Mouse (Mus musculus) layer of hippocampus, adult 6 months (tissue): ENCODE results near the gene Ncl. TPM values are rescaled to one million over a fixed set of nuclear protein-coding genes. Genes with fewer than 3 reads are reported as not detected.
A peak's percentile ranks its signal among the peaks of the same experiment; 100 is the strongest.

ENCODE experiments used
- long read RNA-seq, 2 experiments: library from polyadenylated mRNA; unstranded; transcript quantifications; one replicate each; pipeline ENCODE4 v2.0.0; 2019 to 2020
- microRNA-seq: library from miRNA; unstranded; fragments of <30 nt; microRNA quantifications from one replicate; pipeline ENCODE4 v1.2.0, GENCODE M21; 2020
- polyA plus RNA-seq: library from polyadenylated mRNA; unstranded; fragments of <200 nt; fragmentation: Nextera tagmentation; gene quantifications from 2 replicates; pipeline ENCODE4 v1.2.3, GENCODE M21; 2021

The Ncl gene
- polyA plus RNA-seq = 59.4 and 69.1 TPM in 2 replicates
- long read RNA-seq, experiment 1, full-length matches to known transcripts = 20 of 146 reads
- long read RNA-seq, experiment 1, partial matches to known transcripts = 119 of 146 reads
- long read RNA-seq, experiment 1, other reads (novel, unspliced or antisense) = 7 of 146 reads
- long read RNA-seq, experiment 2, full-length matches to known transcripts = 337 of 409 reads
- long read RNA-seq, experiment 2, partial matches to known transcripts = 42 of 409 reads
- long read RNA-seq, experiment 2, other reads (novel, unspliced or antisense) = 30 of 409 reads

DNA sequence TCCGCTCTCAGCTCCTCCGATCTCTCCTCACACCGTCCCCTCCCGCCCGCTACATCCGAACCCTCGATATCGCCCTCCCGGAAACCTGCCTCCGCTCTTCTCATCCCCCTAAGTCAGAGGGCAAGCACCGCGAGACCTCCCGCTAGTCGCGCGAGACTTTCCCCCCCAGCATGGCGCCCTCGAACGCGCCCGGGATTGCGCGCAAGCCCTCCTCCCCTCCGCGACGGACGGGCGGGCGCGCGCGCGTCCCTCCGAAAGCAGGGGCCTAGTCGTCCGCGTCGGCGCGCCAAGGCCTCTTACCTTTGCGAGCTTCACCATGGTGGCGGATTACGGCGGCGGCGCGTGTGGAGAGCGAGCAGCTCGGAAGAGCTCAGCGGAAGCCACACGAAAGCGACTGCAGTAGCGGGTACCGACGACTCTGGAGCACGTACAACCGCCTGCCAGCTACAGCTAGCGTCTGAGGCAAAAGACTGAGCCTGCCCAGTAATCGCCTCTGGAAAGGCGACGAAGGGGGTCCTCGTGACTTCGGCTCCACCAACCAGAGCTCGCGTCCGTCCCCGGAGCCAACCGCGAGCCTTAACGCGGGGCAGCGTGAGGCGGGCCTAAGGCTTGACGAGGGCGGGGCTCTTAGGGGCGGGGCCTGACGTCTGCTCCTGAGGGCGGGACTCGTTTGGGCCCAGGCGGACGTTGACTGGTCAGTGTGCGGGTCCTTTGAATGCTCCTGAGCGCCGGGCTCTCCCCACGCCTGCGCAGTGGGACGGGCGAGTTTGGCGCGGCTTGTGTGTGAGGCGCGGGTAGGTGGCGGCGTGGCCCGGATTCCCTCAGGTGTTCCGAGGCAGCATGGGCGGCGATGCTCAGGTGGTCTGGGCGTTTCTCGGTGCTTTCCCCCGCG lies at the start of gene Ncl:
TSS of gene Ncl (minus strand) at position 495 of the 892 bp plus-strand sequence.

DNA sequence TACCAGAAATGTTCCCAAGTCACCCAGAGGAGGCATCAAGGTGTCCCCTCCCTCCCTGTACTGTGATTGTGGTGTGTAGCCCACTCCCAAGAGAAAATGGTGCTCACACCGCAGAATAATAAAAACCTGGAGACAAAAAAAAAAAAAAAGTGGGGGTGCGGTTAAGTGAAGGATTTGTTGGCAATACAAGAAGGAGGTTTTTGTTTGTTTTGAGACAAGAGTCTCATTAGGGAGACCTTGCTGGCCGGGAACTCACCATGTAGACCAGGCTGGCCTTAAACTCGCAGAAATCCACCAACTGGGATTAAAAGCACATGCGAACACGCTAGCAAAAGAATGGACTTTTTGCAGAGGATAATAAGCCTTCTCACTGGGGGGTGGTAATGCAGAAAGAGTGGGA lies 56.7 kb downstream of the Ncl start, which contains the start of gene B3gnt7:
TSS of gene B3gnt7 (plus strand) at position 301 of the 400 bp plus-strand sequence.

Small RNAs within 50 kb of the gene (microRNA-seq; reads per million reads assigned to microRNA genes)
- gene mmu-mir-3535 = 64.6 reads per million, percentile 53 among the genes with 10 or more reads in this experiment

Other genes with a start within 250 kb of the Ncl start
- gene Htr2b, start 247.4 kb downstream of the Ncl start, polyA plus RNA-seq = 0.06 TPM in 1 of 2 replicates, not detected in the other
- gene Gm21972, start 225.8 kb downstream of the Ncl start, polyA plus RNA-seq = 0.35 and 0.90 TPM in 2 replicates
- 26.2 and 29.2 TPM in 2 replicates for gene Armc9, start 204.6 kb downstream of the Ncl start, polyA plus RNA-seq
- 0.41 and 0.48 TPM in 2 replicates for gene B3gnt7, start 56.6 kb downstream of the Ncl start, polyA plus RNA-seq
- 0.11 and 0.31 TPM in 2 replicates for gene Nmur1, start 66.8 kb upstream of the Ncl start, polyA plus RNA-seq
- gene Tex44, start 66.9 kb upstream of the Ncl start, polyA plus RNA-seq = not detected in 2 replicates
- gene Ptma, start 167.3 kb upstream of the Ncl start, polyA plus RNA-seq = 382 and 419 TPM in 2 replicates
- gene Pde6d, start 223.2 kb upstream of the Ncl start, polyA plus RNA-seq = 73.0 and 73.2 TPM in 2 replicates
- 14.7 and 16.7 TPM in 2 replicates for gene Cops7b, start 223.5 kb upstream of the Ncl start, polyA plus RNA-seq